Mouse (Mus musculus): ENCODE data around the gene Hipk3.

DNA sequence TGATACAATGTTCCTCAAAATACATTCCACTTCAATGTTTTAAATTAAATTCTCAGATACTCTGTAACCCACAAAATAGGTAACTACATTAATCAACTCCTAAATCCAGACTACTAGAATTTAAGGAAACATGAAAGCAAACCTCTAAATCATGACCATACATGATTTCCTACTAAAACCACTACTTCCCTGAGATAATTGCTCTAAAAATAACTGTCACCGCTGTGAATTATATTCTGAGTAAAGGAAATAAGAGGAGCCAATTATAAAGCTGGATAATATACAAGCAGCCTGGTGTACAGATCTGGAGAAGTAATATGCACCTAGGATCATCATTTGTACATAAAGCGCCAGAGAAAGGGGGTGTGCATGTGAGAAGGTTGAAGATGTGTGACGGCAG, 37.1 kb downstream of the Hipk3 start:
- no peak for TF ChIP-seq POLR2A (IDR thresholded peaks at IDR 0.05; ENCODE audit: control insufficient read depth, extremely low read depth, insufficient read depth, low read length, poor library complexity)
- no peak for TF ChIP-seq CTCF (IDR thresholded peaks at IDR 0.05; ENCODE audit: borderline replicate concordance, control insufficient read depth, extremely low read depth, insufficient read depth, low read length, poor library complexity)
